Mouse (Mus musculus) heart, embryonic 12.5 days (tissue): ENCODE results near the gene Gspt1. TPM values are rescaled to one million over a fixed set of nuclear protein-coding genes. Genes with fewer than 3 reads are reported as not detected.

Source experiments
- ATAC-seq: fragments of 200-750 bp; cut with Nextera tagmentation; 2 replicates; pipeline ENCODE4 v1.8.0; 2017; ENCODE audit warnings: moderate TSS enrichment, moderate library complexity; ENCODE audit not compliant: insufficient number of reproducible peaks, low FRiP score
- H3K27ac ChIP-seq: fragments of 300-500 bp; sonication (generic); 2 replicates; pipeline ENCODE4 v1.5.1; 2016; ENCODE audit warnings: mild to moderate bottlenecking, moderate library complexity; ENCODE audit not compliant: poor library complexity, severe bottlenecking
- H3K27me3 ChIP-seq: fragments of 300-500 bp; sonication (generic); replicated peaks from 2 replicates; pipeline ENCODE4 v1.6.1; 2016; ENCODE audit warnings: mild to moderate bottlenecking, moderate library complexity
- H3K36me3 ChIP-seq: fragments of 300-500 bp; sonication (generic); 2 replicates; pipeline ENCODE4 v1.6.1; 2016; ENCODE audit warnings: mild to moderate bottlenecking, moderate library complexity
- H3K4me1 ChIP-seq: fragments of 300-500 bp; sonication (generic); replicated peaks from 2 replicates; pipeline ENCODE4 v1.6.1; 2016; ENCODE audit warnings: mild to moderate bottlenecking
- H3K4me2 ChIP-seq: fragments of 300-500 bp; sonication (generic); 2 replicates; pipeline ENCODE4 v1.6.1; 2016; ENCODE audit warnings: mild to moderate bottlenecking, moderate library complexity
- H3K4me3 ChIP-seq: fragments of 300-500 bp; sonication (generic); 2 replicates; pipeline ENCODE4 v1.5.1; 2016; ENCODE audit warnings: mild to moderate bottlenecking
- H3K9ac ChIP-seq: fragments of 300-500 bp; sonication (generic); 2 replicates; pipeline ENCODE4 v1.6.1; 2016; ENCODE audit warnings: mild to moderate bottlenecking, moderate library complexity
- H3K9me3 ChIP-seq: fragments of 300-500 bp; sonication (generic); replicated peaks from 2 replicates; pipeline ENCODE4 v1.6.1; 2016; ENCODE audit warnings: mild to moderate bottlenecking, moderate library complexity
- WGBS: fragments of 180-500 bp; shearing (Covaris S2); methylation state at CpG from one replicate; pipeline ENCODE4 v1.1.7; 2016; 5-methylcytosine and 5-hydroxymethylcytosine counted together
- microRNA counts: library from miRNA; unstranded; fragments of <30 nt; microRNA quantifications from one replicate; lab custom pipeline; 2017
- microRNA-seq: library from miRNA; unstranded; fragments of <30 nt; microRNA quantifications from one replicate; pipeline ENCODE4, GENCODE M21; 2017
- polyA plus RNA-seq: library from polyadenylated mRNA; unstranded; fragments of >200 nt; fragmentation: Nextera tagmentation; extraction: Ambion mirVana; gene quantifications from 2 replicates; pipeline ENCODE4 v1.2.1, GENCODE M21; 2016

Gspt1 gene
- polyA plus RNA-seq, 1 experiment from 2014 or later: 74.9 TPM

DNA sequence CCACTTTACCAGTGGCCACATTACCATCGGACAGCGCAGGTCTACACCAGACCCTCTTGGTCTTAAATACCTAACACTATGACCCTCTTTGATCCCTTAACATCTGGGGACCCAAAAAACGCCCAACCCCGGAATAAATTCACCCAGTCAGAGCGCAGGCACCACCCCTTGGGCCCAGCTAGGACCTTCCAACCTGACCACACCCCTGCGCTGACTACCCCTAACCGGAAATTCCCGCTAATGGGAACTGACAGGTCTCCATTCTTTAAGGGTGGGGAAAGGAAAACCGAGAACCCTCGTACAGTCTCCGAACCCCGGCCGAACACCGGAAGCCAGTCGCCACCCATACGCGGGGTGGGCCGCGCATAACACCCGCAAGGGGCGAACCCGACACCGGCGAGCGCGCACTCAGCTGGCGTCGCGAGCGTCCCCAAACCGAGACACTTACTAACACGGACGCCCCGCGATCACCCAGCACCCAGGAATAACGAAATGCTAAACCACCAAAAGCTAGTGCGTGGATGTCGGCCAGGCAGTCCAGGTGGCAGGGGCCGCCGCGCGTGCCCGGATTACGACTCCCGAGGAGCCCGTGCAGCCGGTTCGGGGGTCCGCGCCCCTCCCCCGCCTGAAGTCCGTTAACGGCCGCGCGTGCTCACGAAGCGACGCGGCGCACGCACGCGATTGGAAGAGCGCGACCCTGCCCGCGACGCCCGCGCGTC lies 78.5 kb downstream of the Gspt1 start:
- peak overlapping the region; percentile 96 for H3K4me3 ChIP-seq
- H3K9ac ChIP-seq: peak overlapping the region; percentile 92
- peaks cover 18% of the 10 kb centered on the region for H3K4me1 ChIP-seq
- peak; percentile 72 for ATAC-seq
- H3K4me2 ChIP-seq: peak overlapping the region; percentile 80
- H3K9me3 ChIP-seq: peaks cover 4% of the 10 kb centered on the region; the same call in 1 of the 2 replicates
- WGBS: under 1% methylated on average over 72 of the region's 72 CpGs
- no peaks in the 10 kb centered on the region for H3K27me3 ChIP-seq
- H3K27ac ChIP-seq: peak overlapping the region; percentile 82
- H3K36me3 ChIP-seq: no peaks in the 10 kb centered on the region

DNA sequence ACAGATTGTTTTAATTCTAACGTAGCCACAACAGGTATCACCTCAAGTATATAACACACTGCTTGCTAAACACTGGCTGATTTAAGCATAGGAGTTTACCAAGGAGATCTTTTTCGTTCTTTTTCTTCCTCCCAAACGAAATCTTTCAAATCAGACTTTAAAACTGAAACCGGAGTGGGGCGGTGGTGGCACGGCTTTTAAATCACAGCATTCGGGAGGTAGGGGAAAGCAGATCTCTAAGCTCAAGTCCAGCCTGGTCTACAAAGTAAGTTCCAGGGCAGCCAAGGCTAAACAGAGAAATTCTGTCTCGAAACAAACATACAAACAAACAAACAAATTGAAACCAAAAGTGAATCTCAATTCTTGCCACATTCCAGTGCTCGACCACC lies 79.0 kb downstream of the Gspt1 start:
- Histone ChIP-seq H3K9ac (peak overlapping the region; percentile 92), H3K4me3 (peak overlapping the region; percentile 96), H3K27ac (peak overlapping the region; percentile 82), H3K4me2 (peak overlapping the region; percentile 80), H3K27me3 (no peaks in the 10 kb centered on the region), H3K4me1 (peaks cover 18% of the 10 kb centered on the region), H3K36me3 (no peaks in the 10 kb centered on the region), H3K9me3 (peaks cover 4% of the 10 kb centered on the region; the same call in 1 of the 2 replicates)
- 13% methylated on average over 9 of the region's 9 CpGs for WGBS
- no peak for ATAC-seq

DNA sequence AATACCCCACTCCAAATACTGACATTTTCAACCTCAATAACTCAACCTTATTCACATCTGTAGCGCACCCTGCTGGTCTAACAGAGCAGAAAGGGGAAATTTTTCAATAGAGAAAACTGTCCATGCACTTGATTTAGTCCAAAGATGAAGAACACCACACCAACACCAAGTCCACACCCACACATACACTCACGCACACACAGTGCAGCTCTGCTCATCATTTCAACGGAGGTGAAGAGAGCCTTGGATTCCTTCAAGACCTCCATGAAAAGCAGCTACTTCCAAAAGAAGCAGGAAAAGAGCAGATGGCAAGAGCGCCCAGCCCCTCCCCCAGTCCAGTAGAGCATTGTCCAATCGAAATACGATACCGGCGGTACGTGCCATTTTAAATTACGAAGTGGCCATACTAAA lies 79.4 kb downstream of the Gspt1 start:
- Histone ChIP-seq H3K27me3 (no peaks in the 10 kb centered on the region), H3K4me2 (peak overlapping the region; percentile 80), H3K9me3 (peaks cover 4% of the 10 kb centered on the region; the same call in 1 of the 2 replicates), H3K4me1 (peaks cover 18% of the 10 kb centered on the region), H3K4me3 (peak overlapping the region; percentile 96), H3K27ac (peak overlapping the region; percentile 82; the same call in 1 of the 2 replicates), H3K9ac (no peak overlapping the region), H3K36me3 (no peaks in the 10 kb centered on the region)
- 12% methylated on average over 10 of the region's 10 CpGs for WGBS
- ATAC-seq: no peak

- Histone ChIP-seq H3K4me1 (peaks cover 15% of the 10 kb centered on the region), H3K9me3 (no peaks in the 10 kb centered on the region), H3K4me2 (no peak overlapping the region), H3K36me3 (no peaks in the 10 kb centered on the region), H3K4me3 (no peak overlapping the region), H3K27me3 (no peaks in the 10 kb centered on the region), H3K9ac (no peak overlapping the region), H3K27ac (no peak overlapping the region)
- WGBS: 88% methylated on average over 6 of the region's 6 CpGs
- no peak for ATAC-seq
These were observed 82.4 kb downstream of the Gspt1 start for GRCm38 (mm10) chr16:11171679-11172078.

MicroRNAs encoded within 50 kb of the gene (microRNA counts, 519-probe panel; counts per million panel counts)
- microRNA mmu-miR-1945 (lab: Ali Mortazavi, UCI): not detected

Small RNAs within 50 kb of the gene (microRNA-seq; reads per million reads assigned to microRNA genes)
- 3.1 reads per million, percentile 8 among the genes with 10 or more reads in this experiment for gene Mir1945

Other genes with a start within 250 kb of the Gspt1 start
- 38.7 and 39.4 TPM in 2 replicates for gene Snn, start 193.4 kb downstream of the Gspt1 start, polyA plus RNA-seq
- gene Litaf, start 188.2 kb downstream of the Gspt1 start, polyA plus RNA-seq: 63.6 and 64.5 TPM in 2 replicates
- gene Txndc11, start 119.7 kb downstream of the Gspt1 start, polyA plus RNA-seq: 36.7 and 37.2 TPM in 2 replicates
- gene Zc3h7a, start 77.9 kb downstream of the Gspt1 start, polyA plus RNA-seq: 77.9 and 83.9 TPM in 2 replicates
- gene Rsl1d1, start 51.0 kb downstream of the Gspt1 start, polyA plus RNA-seq: 146 and 152 TPM in 2 replicates
- gene Tnfrsf17, start 59.5 kb upstream of the Gspt1 start, polyA plus RNA-seq: not detected in 2 replicates
- gene Snx29, start 68.6 kb upstream of the Gspt1 start, polyA plus RNA-seq: 5.4 and 6.7 TPM in 2 replicates